ENCODE assay signal across 8 mouse cellular contexts in the genomic region with DNA sequence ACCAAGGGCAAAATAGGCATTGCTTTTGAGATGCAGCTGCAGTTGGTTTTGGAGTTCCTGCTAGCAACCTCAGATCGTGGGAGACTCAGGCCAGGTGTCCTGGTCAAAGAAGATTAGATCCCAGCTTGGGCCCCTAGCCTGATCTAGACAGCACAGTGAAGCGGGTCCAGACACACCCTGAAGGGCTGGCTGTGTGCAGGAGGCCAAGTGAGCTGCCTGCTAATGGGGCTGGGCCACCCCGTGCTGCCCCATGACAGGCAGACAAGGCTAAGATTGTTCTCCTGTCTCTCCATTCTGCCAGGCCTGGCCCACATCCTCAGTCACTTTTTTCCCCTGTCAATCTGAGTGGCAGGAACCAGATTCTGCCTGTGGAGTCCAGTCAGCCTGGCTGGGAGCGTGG. TPM values are rescaled to one million over a fixed set of nuclear protein-coding genes. Genes with fewer than 3 reads are reported as not detected.
DNase-seq lines count a peak whose midpoint lies in the region; ATAC-seq lines count a peak whose summit lies in the region.

No protein-coding gene starts in this region.

- no peak overlapping the region for H3K4me3 ChIP-seq in heart, embryonic 12.5 days
- no peak overlapping the region for H3K4me3 ChIP-seq in hindbrain, embryonic 16.5 days (ENCODE audit: low read length)
- H3K4me3 ChIP-seq in lung, embryonic 16.5 days (ENCODE audit: low read length): no peak overlapping the region

- H3K4me2 ChIP-seq in heart, embryonic 12.5 days: peak overlapping the region; percentile 59
- no peak overlapping the region for H3K4me2 ChIP-seq in hindbrain, embryonic 16.5 days (ENCODE audit: low read length)
- H3K4me2 ChIP-seq in lung, embryonic 16.5 days (ENCODE audit: low read depth, low read length): no peak overlapping the region

- H3K27ac ChIP-seq in heart, embryonic 12.5 days (ENCODE audit: poor library complexity, severe bottlenecking): peak overlapping the region; percentile 45; the same call in 1 of the 2 replicates
- peak overlapping the region; percentile 35; the same call in 1 of the 2 replicates for H3K27ac ChIP-seq in hindbrain, embryonic 16.5 days (ENCODE audit: low read depth, low read length)
- H3K27ac ChIP-seq in lung, embryonic 16.5 days (ENCODE audit: low read length): 0 out of 2 replicates have a peak overlapping the region, but pooled peaks have one; percentile 37

- H3K9me3 ChIP-seq in heart, embryonic 12.5 days (replicated peaks): no peaks in the 10 kb centered on the region
- H3K9me3 ChIP-seq in hindbrain, embryonic 16.5 days (ENCODE audit: control insufficient read depth, low read length): no peaks in the 10 kb centered on the region
- H3K9me3 ChIP-seq in lung, embryonic 16.5 days (ENCODE audit: control insufficient read depth, low read length): no peaks in the 10 kb centered on the region

- H3K9ac ChIP-seq in heart, embryonic 12.5 days: no peak overlapping the region
- no peak overlapping the region for H3K9ac ChIP-seq in hindbrain, embryonic 16.5 days (ENCODE audit: low read depth, low read length)
- H3K9ac ChIP-seq in lung, embryonic 16.5 days (ENCODE audit: low read length): no peak overlapping the region; the same call in 1 of the 2 replicates

- no peak for DNase-seq in heart, postnatal 25 days (ENCODE audit: low spot score)
- DNase-seq in c-Kit-negative CD71-positive TER-119-positive erythroid progenitor cells, embryonic 14.5 days (ENCODE audit: low read depth, low spot score): peak; percentile 52
- no peak for DNase-seq in retina, embryonic 14.5 days (ENCODE audit: low spot score)
- no peak for DNase-seq in thymus, postnatal 4 days
- no peak for DNase-seq in urinary bladder, postnatal 36 days (ENCODE audit: low spot score in 2 of 2)

- WGBS in heart, embryonic 12.5 days: 27% methylated on average over 4 of the region's 4 CpGs
- 42% methylated on average over 4 of the region's 4 CpGs for WGBS in hindbrain, embryonic 16.5 days
- WGBS in lung, embryonic 16.5 days: 48% methylated on average over 4 of the region's 4 CpGs

- H3K4me1 ChIP-seq in heart, embryonic 12.5 days (replicated peaks): peaks cover 43% of the 10 kb centered on the region
- no peaks in the 10 kb centered on the region for H3K4me1 ChIP-seq in hindbrain, embryonic 16.5 days (ENCODE audit: control insufficient read depth, insufficient read depth, low read depth, low read length)
- H3K4me1 ChIP-seq in lung, embryonic 16.5 days (replicated peaks; ENCODE audit: control insufficient read depth, insufficient read depth, low read length): peaks cover 13% of the 10 kb centered on the region

- peaks cover 40% of the 10 kb centered on the region for H3K36me3 ChIP-seq in heart, embryonic 12.5 days
- H3K36me3 ChIP-seq in hindbrain, embryonic 16.5 days (ENCODE audit: control insufficient read depth, insufficient read depth, low read length): peaks cover 28% of the 10 kb centered on the region
- H3K36me3 ChIP-seq in lung, embryonic 16.5 days (ENCODE audit: control insufficient read depth, insufficient read depth, low read length): peaks cover 30% of the 10 kb centered on the region

- H3K27me3 ChIP-seq in heart, embryonic 12.5 days (replicated peaks): peaks cover 27% of the 10 kb centered on the region
- peaks cover 4% of the 10 kb centered on the region; the same call in 1 of the 2 replicates for H3K27me3 ChIP-seq in hindbrain, embryonic 16.5 days (replicated peaks; ENCODE audit: control insufficient read depth, insufficient read depth, low read length)
- peaks cover 8% of the 10 kb centered on the region for H3K27me3 ChIP-seq in lung, embryonic 16.5 days (ENCODE audit: control insufficient read depth, insufficient read depth, low read depth, low read length)

- intact Hi-C loops in heart, postnatal 25 days (cut with DNase I): no loop called here

- peak; percentile 60; the same call in 1 of the 2 replicates for ATAC-seq in heart, embryonic 12.5 days (ENCODE audit: insufficient number of reproducible peaks, low FRiP score)
- peak; percentile 45; the same call in 1 of the 2 replicates for ATAC-seq in hindbrain, embryonic 16.5 days
- ATAC-seq in lung, embryonic 16.5 days (ENCODE audit: low read depth): peak; percentile 4; the same call in 1 of the 2 replicates

RNA-seq across cellular contexts. Expression of a gene that starts 0.7 kb away (rescaled TPM):
- polyA plus RNA-seq in heart, embryonic 12.5 days (2016; fragmentation: Nextera tagmentation; extraction: Ambion mirVana): 3.6 and 4.3 TPM in 2 replicates
- under 1 TPM; 0.39 to 0.42 TPM for total RNA-seq in heart, postnatal 25 days (2021)
- polyA plus RNA-seq in hindbrain, embryonic 16.5 days (2015; fragmentation: Nextera tagmentation; extraction: Ambion mirVana): 2.9 and 3.1 TPM in 2 replicates
- polyA plus RNA-seq in lung, embryonic 16.5 days (2015; fragmentation: Nextera tagmentation; extraction: Ambion mirVana): 12.5 and 15.2 TPM in 2 replicates

RNA-seq across cellular contexts. Expression of a gene that starts 8.8 kb away (rescaled TPM):
- polyA plus RNA-seq in heart, embryonic 12.5 days (2016; fragmentation: Nextera tagmentation; extraction: Ambion mirVana): 0.10 TPM in 1 of 2 replicates, not detected in the other
- not detected for total RNA-seq in heart, postnatal 25 days (2021)
- polyA plus RNA-seq in hindbrain, embryonic 16.5 days (2015; fragmentation: Nextera tagmentation; extraction: Ambion mirVana): 0.09 and 0.10 TPM in 2 replicates
- 0.13 TPM in 1 of 2 replicates, not detected in the other for polyA plus RNA-seq in lung, embryonic 16.5 days (2015; fragmentation: Nextera tagmentation; extraction: Ambion mirVana)

RNA-seq across cellular contexts. Expression of a gene that starts 14.8 kb away (rescaled TPM):
- not detected in 2 replicates for polyA plus RNA-seq in heart, embryonic 12.5 days (2016; fragmentation: Nextera tagmentation; extraction: Ambion mirVana)
- total RNA-seq in heart, postnatal 25 days (2021): not detected
- not detected in 2 replicates for polyA plus RNA-seq in hindbrain, embryonic 16.5 days (2015; fragmentation: Nextera tagmentation; extraction: Ambion mirVana)
- 0.43 TPM in 1 of 2 replicates, not detected in the other for polyA plus RNA-seq in lung, embryonic 16.5 days (2015; fragmentation: Nextera tagmentation; extraction: Ambion mirVana)

RNA-seq across cellular contexts. Expression of a gene that starts 20.6 kb away (rescaled TPM):
- polyA plus RNA-seq in heart, embryonic 12.5 days (2016; fragmentation: Nextera tagmentation; extraction: Ambion mirVana): not detected in 2 replicates
- total RNA-seq in heart, postnatal 25 days (2021): not detected
- polyA plus RNA-seq in hindbrain, embryonic 16.5 days (2015; fragmentation: Nextera tagmentation; extraction: Ambion mirVana): not detected in 2 replicates
- 0.94 TPM in 1 of 2 replicates, not detected in the other for polyA plus RNA-seq in lung, embryonic 16.5 days (2015; fragmentation: Nextera tagmentation; extraction: Ambion mirVana)

RNA-seq across cellular contexts. Expression of a gene that starts 27.6 kb away (rescaled TPM):
- 53.9 and 57.5 TPM in 2 replicates for polyA plus RNA-seq in heart, embryonic 12.5 days (2016; fragmentation: Nextera tagmentation; extraction: Ambion mirVana)
- total RNA-seq in heart, postnatal 25 days (2021): 10 to 100 TPM; 42.9 to 45.5 TPM
- 49.7 and 61.5 TPM in 2 replicates for polyA plus RNA-seq in hindbrain, embryonic 16.5 days (2015; fragmentation: Nextera tagmentation; extraction: Ambion mirVana)
- 46.6 and 46.7 TPM in 2 replicates for polyA plus RNA-seq in lung, embryonic 16.5 days (2015; fragmentation: Nextera tagmentation; extraction: Ambion mirVana)

Comparison
In these comparisons a context has a peak if more than half of its experiments do, and no peak if none do; other contexts are left out.
1. ATAC-seq: peak in every context shown above with its lines; median percentile 60 in heart, embryonic 12.5 days; 45 in hindbrain, embryonic 16.5 days; 4 in lung, embryonic 16.5 days.